Mouse (Mus musculus) ES-Bruce4 (cell line): ENCODE results near the gene Ccdc85c.
A peak's percentile ranks its signal among the peaks of the same experiment; 100 is the strongest.

Experiments
- CTCF ChIP-seq: IDR thresholded peaks from one replicate; pipeline ENCODE4 v1.8.1; 2011; ENCODE audit warnings: low read depth, low read length
- EP300 ChIP-seq: IDR thresholded peaks from 2 replicates; pipeline ENCODE4 v1.6.1; 2011; ENCODE audit warnings: low read depth, low read length; ENCODE audit not compliant: insufficient read depth

DNA sequence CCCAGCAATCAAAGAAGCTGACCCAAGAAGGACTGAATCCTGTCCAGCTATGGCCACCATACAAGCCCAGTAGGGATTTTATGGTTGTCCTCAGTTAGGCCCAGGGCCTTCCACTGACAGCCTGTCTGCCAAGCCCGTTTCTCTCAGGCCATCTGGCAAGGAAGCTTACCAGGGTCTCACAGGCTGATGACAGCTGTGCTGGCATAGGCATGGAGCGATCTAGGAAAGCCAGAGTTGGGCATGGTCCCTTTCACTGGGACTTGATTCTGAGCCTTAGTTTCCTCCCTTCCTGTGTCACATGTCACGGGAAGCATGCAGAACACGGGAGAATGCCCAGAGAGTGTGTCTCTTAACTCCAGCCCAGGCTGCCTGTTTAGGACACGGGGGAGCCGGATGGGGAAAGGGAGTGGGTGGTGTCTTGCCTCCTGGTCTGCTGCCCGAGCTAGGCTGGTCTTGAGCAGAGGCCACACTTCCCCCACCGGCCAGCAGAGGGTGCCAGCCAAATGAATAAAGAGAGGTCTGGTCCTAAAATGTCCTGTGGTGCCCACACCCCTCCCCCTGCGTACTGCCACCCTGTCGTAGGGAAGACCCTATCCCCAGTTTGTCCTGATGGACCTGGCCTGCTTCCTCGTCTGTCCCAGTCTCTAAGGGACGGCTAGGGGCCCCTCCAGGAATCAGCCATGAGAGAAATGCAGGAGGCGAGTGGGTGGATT lies 66.3 kb downstream of the Ccdc85c start:
- peak; percentile 80 for TF ChIP-seq CTCF
- TF ChIP-seq EP300 = no peak
